Mouse (Mus musculus): ENCODE measurements at regions not wholly inside any gene's neighbourhood (a gene's known extent, or its start where the extent isn't known, plus 50 kb on each side); places are given as distances from the start of the nearest gene placed in this dataset.
"Not testable (repeated sequence)": the region's sequence is repeated elsewhere in the genome, so short reads cannot be mapped to it uniquely, and the experiment has no call there.

DNA sequence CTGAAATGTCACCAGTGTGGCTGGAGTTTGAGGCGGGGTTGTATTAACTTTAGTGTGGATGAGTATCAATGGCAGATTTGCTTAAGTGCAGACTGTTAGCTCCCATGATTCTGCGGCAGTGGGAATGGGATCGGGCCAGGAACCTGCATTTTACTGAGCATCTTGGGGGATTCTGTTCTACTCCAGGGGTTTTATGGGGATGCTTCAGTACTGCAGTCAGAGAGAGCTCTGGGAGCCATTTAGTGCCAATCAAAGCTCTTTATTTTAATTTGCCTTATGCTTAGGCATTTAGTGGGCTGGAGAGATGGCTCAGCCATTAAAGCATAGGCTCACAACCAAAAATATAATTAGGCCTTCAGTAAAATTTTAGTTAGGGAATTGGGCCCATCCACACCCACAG lies 148.0 kb upstream of the Ddhd1 start:
- peak in 1 of 2 experiments; percentile 43 for DNase-seq (ENCODE audit: low spot score in 2 of 2)

DNA sequence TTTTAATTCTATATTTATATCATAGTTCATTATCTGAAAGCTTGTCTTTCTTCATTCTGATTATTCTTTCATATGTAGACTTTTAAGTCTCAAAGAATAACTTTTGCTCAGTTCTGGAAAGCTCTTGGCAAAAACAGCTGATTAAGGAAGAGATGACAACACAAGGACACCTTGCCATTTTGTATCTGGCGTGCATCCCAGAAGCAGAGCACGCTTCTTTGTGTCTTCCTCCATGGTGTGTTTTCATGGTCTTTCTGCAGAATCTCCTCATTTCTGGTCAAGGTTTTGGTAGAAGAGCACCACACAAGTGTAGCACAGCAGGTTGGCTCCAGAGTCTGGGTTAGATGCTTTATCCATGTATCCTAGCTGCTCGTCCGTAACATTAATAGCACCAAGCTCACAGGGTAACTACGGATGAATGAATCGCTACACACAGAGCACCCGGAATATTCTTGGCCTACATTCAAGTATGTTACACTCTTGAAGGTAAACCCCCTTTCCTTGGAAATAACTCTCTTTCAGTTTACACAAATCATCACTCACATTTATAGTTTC lies 148.9 kb upstream of the Ddhd1 start:
- no peak for DNase-seq (ENCODE audit: low spot score in 2 of 2)

DNA sequence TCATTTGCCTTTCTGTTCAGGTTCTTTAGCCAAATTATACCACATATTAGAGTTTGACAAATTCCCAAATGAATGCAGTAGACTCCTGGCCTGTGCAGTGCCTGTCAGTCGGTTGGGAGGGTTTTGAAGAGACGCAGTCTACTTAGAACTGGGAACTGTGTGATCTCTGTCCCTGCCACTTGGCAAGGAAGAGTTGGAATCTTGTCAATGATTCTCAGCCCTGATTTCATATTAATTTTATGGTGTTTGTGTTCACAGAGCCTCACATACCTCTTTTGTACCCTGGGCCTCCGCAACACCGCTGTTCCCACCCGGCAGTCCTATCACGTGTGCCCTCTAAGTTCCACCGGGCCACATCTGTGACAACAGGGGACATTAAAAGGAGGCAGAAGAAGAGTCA lies 149.8 kb upstream of the Ddhd1 start:
- DNase-seq (ENCODE audit: low spot score in 2 of 2), result no peak

DNA sequence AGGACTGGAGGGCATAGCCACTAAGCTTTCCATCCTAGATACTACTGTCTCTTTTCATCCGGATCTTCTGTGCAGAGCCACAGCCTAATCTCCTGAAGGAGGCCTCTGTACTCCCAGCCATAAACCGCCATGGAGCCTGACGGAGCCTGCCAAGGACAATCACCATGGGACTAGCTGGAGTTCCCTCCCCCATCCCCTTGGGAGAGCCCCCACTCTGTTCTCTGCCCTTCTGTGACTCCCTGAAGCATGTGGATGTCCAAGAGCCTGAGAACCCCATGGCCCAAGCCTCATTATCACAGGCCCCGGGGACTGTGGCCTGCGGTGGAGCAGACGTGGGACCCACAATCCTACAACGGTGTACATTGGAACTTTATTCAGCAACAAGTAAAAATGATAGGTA lies 151.5 kb upstream of the Ddhd1 start:
- DNase-seq (ENCODE audit: low spot score in 2 of 2), result no peak

DNA sequence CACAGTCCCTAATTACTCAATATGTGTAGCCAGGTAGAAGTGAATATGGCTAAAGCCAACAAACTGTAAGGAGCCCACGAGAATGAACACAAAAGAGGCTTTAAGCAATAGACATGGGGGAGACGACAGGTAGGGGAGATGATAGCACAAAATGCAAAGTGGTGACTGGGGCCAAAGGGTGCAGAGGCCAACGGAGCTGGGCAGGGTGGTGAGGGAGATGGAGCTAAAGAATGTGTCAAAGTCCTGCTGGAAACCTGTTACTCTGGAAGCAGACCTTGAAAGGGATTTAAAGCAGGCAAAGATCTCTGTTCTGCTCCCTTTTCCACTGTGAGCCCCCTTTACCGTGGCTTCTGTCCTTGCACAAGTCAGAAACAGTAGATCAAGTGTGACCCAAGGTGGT lies 152.2 kb upstream of the Ddhd1 start:
- DNase-seq (ENCODE audit: low spot score in 2 of 2), result no peak

DNA sequence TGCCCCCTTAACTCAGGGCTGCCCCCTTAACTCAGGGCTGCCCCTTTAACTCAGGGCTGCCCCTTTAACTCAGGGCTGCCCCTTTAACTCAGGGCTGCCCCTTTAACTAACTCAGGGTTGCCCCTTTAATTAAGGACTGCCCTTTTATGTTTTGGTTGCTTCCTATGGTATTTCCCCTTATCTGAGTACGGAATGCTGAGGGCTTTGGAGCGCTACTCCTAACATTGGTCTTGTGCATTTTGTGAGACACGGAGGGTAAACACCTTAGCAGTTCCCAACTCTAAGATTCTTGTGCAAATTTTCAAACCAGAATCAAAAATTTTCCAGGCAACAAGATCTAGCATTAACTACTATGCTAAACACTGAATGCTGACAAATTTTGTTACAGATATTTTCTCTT lies 152.7 kb upstream of the Ddhd1 start:
- DNase-seq (ENCODE audit: low spot score in 2 of 2), result no peak

DNA sequence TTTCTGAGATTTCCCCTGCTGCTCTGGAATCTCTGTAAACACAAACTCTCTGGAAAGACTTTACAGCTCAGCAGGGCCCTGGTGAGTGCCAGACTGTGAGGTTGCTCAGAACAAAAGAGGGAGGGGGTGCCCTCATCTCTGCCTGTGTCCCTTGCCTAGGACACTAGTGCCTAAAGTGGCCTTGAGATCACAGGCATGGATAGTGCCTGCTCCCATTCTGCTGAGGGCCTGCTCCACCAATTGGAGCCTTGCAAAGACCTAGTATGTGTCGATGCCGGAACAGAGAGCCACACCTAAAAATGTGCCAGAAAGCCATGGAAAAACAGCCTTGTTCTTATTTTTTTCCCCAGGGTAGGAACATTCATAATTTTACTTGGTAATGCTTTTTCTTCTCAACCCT lies 157.7 kb upstream of the Ddhd1 start:
- no peak for DNase-seq (ENCODE audit: low spot score in 2 of 2)

DNA sequence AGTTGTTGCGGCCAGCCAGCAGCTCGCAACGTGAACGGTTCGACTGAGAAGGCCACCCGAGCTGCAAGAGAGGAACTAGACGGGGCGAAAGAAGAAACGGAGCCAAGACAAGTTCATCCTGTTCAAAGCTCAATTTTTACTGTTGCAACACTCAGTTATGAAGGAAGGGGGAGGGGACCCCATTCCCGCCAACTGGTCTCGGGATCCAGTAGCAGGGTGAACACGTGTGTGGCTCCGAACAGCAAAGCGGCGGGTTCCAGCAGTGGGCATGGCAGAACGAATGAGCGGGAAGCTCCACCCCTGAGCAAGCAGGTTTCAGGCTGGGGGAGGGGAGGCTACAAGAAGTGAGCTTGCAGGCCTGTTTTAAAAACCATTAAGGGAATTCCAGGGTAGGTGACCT lies 158.7 kb upstream of the Ddhd1 start:
- not testable (repeated sequence) for DNase-seq (ENCODE audit: low spot score in 2 of 2)

DNA sequence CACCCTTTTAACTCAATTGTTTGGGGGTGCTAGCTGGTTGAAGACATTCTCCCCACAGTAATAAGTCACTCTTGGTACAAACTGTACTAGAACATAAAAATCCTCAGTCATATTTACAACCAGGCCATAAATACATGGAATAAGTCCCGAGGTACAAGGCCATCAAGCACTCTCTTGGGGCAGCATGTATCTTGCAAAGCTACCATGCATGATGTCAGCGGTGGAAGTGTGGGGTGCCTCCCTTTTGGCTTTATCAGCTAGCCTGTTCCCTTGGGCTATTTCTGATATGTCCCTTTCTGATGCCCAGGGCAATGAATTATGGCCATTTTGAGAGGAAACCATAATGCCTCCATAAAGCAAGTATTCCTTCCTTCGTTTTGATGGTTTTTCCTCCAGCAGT lies 159.8 kb upstream of the Ddhd1 start:
- DNase-seq (ENCODE audit: low spot score in 2 of 2), result no peak

DNA sequence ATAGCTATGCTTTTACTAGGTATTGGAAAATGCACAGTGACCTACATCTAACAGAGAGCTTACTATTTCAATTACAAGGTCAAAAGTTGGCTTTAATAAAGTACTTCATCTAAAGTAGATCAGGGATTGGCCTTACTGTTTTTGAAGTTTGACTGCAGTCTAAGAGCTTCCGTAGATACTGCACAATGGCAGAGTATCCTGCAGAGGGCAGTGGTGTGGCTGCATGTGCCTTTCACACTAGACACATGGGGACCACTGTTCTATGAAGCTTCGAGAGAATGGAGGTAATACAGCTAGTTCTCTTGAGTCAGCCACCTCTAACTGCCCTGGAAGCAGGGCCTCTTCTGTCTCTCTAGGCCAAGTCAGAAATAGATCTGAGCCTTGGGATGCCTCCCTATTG lies 166.7 kb upstream of the Ddhd1 start:
- DNase-seq (ENCODE audit: low spot score in 2 of 2), result no peak

DNA sequence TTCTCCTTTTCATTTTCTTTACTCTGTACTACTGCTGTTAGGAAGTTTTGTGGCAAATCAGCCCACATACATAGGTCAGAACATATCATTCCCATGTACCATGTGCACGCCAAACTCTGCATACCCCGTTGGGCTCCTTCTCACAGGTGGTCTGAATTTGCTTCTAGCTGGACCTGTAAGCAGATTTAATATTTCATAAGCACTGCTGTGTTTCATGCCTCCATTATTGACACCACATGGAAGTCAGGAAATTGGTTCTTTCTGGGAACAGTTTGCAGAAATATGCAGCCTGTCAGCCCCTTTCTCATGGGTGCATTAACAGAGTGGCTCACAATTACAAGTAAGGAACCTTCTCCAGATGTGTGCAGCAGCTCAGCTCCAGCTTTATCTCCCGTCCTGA lies 168.1 kb upstream of the Ddhd1 start:
- no peak for DNase-seq (ENCODE audit: low spot score in 2 of 2)

DNA sequence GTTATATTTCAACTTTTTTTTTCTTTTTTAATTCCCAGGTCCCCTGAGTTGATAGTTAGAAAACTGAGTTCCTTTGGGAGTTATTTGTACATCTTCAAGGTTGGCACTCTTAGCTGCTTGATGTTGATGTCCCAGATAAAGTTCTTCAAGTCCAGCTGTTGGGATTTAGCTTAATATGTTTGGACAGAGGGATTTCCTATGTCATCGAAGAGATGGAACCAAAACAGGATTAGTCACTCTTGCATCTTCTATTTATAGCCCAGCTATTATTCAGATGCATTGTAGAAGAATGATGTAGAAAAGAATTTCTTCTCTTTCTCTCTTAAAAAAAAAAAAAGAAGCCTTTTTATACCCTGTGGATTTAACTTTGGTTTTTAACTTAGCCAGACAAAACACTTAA lies 169.2 kb upstream of the Ddhd1 start:
- DNase-seq (ENCODE audit: low spot score in 2 of 2), result no peak

DNA sequence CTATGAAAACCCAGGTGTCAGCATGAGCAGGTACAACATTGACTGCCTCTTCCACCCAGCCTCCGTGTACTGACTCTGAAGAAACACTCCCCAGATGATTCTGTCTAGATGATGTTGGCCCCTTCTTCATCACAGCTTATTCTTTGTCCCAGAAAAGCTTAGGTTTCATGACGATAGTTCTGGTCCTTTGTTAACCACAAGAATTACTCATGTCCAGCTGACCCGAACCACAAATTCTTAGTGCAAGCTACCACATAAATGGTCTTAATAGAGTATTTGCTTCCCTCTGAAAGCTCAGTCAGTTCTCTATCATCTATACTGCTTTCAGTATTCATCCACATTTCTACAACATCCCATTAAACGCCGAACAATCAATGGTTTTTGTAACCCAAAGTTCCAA lies 172.5 kb upstream of the Ddhd1 start:
- no peak for DNase-seq (ENCODE audit: low spot score in 2 of 2)

DNA sequence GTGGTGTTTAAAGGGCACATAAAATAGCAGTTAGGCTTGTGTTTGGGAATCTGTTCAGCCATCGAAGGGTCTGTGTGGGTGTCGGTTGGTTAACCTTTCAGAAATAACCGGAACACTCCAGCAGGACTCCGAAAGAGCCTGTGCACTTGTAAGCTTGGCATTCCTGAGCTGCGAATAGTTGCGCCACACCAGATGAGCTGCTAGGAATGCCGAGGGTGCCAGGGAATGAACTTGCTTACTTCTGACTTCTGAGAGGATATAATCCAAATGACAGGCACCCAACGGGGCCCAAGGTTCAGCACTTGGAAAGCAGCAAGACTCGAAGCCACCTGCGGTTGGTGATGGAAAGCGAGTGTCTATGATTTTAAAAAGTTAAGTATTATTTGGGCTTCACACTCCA lies 179.1 kb upstream of the Ddhd1 start:
- no peak for DNase-seq (ENCODE audit: low spot score in 2 of 2)

DNA sequence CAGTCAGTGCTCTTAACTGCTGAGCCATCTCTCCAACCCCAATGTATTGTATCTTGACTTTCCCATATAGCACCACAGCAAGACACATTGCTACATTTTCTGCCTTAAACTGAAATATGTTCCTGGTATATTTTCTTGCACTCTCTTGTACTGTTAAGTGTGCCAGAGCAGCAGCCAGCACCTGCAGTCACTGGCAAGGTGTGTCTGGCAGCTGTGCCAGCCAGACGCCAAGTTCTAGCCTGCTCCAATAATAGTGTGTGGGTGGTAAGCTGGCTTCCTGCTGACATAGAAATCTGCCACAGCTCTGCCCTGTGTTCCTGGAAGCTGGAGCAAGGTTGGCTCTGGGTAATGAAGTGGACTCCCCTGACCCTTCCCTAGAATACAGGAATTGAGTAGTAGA lies 185.9 kb upstream of the Ddhd1 start:
- DNase-seq (ENCODE audit: low spot score in 2 of 2), result no peak

DNA sequence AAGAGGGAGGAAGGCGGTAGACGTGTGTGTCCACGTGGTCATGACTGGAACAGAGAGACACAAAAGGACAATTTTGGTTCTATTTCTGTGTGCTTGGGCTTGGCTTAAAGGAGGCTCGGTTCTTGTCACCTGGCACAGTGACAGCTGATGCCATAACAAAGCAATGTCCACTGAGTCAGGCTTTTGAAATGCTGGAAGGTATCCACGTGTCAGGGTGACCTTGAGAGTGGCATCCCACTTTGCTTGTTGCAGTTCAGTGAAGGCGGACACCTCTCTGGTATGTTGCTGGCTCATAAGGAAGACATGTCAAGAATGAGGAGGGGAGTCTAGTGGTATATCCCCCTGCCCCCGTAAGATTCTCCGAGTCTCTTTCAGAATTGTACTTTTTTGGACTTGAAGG lies 192.6 kb upstream of the Ddhd1 start:
- DNase-seq (ENCODE audit: low spot score in 2 of 2), result no peak

DNA sequence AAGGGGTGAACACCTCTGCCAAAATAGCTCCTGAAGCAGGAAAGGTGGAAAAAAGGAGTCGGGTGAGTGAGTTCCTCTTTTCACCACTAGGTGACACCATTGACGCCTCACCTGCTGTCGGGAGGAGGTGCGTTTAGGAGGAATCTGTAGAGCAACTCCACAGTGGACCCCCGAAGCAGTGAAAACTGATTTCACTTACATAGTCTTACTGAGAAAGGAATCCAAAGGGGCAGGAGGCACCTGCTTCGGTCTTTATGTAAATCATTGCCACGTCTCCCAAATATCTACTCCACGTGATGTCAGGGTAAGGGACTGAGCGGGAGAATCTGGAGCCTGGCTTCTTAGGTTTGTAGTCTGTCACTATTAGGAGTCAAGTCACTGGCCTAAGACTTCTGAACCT lies 220.5 kb upstream of the Ddhd1 start:
- DNase-seq (ENCODE audit: low spot score in 2 of 2), result peak; percentile 11 to 24

DNA sequence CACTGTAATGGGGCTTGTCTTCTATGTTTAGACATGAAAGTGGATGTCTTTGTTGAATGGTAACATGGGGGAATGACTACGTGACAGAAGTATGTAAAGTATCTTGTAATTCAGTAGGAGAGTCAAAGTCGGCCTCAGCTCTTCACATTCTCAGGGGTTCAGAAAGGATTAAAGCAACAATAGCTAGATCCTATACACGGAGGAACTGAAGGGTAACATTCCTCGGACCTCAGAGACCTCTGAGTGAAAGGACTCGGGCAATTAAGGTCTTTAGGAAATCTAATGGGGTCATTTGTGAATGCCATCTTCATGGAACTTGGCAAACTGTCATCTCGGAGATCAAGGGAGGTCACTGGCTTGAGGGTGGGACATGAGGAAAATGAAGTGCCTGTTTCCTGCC lies 262.8 kb upstream of the Ddhd1 start:
- DNase-seq (ENCODE audit: low spot score in 2 of 2), result no peak

DNA sequence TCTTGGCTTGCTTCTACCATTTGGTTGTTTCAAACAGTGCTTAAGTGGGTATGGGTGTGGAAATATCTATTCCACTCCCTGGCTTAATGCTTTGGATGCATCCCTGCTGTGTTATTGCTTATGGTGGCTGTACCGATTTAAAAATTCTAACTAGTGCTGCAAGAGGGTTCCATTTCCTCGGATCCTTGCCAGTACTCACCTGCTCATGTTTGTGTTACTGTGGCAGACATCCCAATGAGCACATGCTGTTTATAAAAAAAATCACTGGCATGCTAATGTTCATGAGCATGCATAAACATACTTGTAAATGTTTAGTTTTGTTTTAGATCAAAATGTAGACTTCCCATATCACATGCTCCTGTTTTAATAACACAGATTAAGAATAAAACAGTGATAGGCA lies 285.6 kb upstream of the Ddhd1 start:
- DNase-seq (ENCODE audit: low spot score in 2 of 2), result no peak

DNA sequence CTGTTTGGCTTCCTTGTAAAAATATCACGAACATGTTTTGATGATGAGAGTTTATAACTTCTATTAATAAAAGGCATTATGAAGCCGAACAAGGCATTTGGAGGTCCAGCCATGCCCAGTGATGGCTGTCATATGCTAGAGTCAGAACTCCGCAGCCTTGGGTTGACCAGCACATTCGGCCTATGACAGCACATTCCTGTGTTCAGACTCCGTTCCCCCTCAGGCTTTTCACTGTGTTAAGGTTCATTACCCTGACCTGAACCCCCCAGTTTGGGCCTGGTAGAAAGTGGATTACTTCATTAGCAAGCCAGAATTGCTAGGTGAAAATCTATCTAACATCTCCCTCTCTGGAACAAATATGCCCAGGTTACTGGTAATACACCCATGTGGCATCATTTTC lies 286.2 kb upstream of the Ddhd1 start:
- DNase-seq (ENCODE audit: low spot score in 2 of 2), result no peak

DNA sequence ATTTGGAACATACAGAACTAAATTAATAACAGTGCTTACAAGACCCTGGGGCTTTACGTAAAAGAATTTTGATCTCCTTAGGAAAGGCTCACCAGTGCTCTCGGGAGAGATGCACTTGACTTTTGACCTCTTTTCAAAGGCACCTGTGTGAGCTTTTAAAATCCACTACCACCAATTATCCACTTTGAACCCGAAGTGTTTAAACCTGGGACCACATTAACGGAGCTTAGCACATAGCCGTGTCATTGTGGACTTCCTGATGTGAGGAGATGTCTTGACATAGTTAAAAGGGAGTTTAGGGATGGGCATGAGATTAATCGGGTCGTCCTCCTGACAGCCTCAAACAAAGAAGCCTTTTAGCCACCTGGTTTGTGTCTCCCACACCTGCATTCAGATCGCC lies 286.6 kb upstream of the Ddhd1 start:
- no peak for DNase-seq (ENCODE audit: low spot score in 2 of 2)

DNA sequence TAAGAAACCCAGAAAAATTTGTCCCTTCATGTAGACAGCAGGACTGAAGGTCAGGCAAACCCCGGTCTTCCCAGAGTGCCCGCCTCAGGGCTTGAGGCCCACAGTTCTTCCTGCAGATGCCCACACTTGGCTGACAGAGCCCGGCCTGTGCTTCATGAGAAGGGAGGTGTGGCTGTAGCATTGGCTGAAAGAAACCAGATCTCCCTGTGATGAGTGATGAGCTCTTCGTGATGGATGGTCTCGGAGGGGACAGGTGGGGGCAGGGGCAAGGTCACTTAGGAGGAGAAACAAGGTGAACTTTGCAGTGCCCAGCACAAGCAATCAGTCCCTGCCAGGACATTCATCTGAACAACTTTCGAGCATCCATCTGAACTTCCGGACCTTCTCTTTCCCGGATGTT lies 298.7 kb upstream of the Ddhd1 start:
- no peak for DNase-seq (ENCODE audit: low spot score in 2 of 2)

DNA sequence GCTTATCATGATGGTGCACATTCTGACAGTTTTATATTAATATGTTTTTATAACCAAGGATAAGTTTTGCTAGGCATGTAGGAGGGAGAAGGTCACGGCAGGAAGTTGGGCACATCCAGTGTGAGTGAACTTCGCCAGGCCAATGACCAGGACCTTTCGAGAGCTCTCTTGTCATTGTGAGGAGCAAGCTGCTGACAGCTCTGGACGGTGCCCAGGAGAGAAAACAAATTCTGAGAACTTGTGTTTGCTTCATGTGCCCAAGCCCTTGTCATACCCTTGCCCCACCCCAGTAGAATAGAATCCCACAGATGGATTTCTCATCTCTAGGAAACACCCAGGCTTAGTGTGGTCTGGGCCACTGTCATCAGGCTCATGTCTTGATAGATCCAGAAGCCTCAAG lies 304.5 kb upstream of the Ddhd1 start:
- no peak for DNase-seq (ENCODE audit: low spot score in 2 of 2)

DNA sequence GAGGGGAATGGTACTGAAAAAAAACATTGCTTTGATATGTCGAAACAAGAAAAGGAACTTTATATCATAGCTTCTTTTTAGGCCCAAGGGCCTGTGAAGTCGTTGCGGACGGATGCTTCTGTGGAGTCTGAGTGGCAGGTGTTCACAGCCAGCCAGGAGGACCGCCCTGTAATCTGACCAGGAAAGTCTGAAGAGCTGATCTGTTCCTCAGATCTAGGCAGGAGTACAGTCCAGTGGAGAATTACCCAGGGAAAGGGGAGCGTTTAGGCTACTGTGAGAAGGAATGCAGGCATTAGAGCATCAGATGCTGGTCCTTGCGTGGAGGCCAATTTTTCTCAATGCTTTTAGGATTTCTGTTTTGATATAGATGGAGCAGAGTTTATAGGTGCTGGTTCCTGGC lies 306.1 kb upstream of the Ddhd1 start:
- DNase-seq (ENCODE audit: low spot score in 2 of 2), result no peak

Data from layer of hippocampus, postnatal 14 days (tissue).